Mouse (Mus musculus) macrophage (primary cell): ENCODE results near the gene Magt1. TPM values are rescaled to one million over a fixed set of nuclear protein-coding genes. Genes with fewer than 3 reads are reported as not detected.
"Not testable (repeated sequence)": the region's sequence is repeated elsewhere in the genome, so short reads cannot be mapped to it uniquely, and the experiment has no call there.

Experiments used
- H3K27ac ChIP-seq: fragments of 350-480 bp; formaldehyde crosslinking; 2 replicates; pipeline ENCODE4 v1.9.0; 2021
- H3K36me3 ChIP-seq: fragments of 350-480 bp; formaldehyde crosslinking; 2 replicates; pipeline ENCODE4 v1.9.0; 2021; ENCODE audit errors: inconsistent target
- H3K4me3 ChIP-seq: fragments of 350-480 bp; formaldehyde crosslinking; 2 replicates; pipeline ENCODE4 v1.9.0; 2021; ENCODE audit errors: inconsistent target
- H3K79me2 ChIP-seq: fragments of 350-480 bp; formaldehyde crosslinking; 2 replicates; pipeline ENCODE4 v1.9.0; 2021; ENCODE audit errors: inconsistent target
- WGBS: methylation state at CpG from one replicate; pipeline ENCODE4 v1.1.7; 2026; ENCODE audit warnings: inconsistent platforms; ENCODE audit not compliant: missing documents; 5-methylcytosine and 5-hydroxymethylcytosine counted together
- polyA plus RNA-seq: library from polyadenylated mRNA; stranded (reverse); fragments of 250-400 nt; gene quantifications from 3 replicates; pipeline ENCODE4 v1.2.4, GENCODE M21; 2018; ENCODE audit warnings: inconsistent platforms

The Magt1 gene
- polyA plus RNA-seq, 1 experiment from 2014 or later = 39.1 TPM

- H3K27ac ChIP-seq = peak within 1 kb of the TSS; percentile 58
- no peaks in the 10 kb centered on the region for H3K36me3 ChIP-seq
- WGBS = 14% methylated on average over 26 of the region's 26 CpGs
- peaks cover 30% of the 10 kb centered on the region for H3K79me2 ChIP-seq
- peak within 1 kb of the TSS; percentile 78 for H3K4me3 ChIP-seq
These were observed 4.0 kb upstream of the Magt1 start, which contains the start of gene Cox7b for GRCm38 (mm10) chrX:106015571-106016322. Gene Cox7b, plus strand, starts transcription at chrX:106015700.

DNA sequence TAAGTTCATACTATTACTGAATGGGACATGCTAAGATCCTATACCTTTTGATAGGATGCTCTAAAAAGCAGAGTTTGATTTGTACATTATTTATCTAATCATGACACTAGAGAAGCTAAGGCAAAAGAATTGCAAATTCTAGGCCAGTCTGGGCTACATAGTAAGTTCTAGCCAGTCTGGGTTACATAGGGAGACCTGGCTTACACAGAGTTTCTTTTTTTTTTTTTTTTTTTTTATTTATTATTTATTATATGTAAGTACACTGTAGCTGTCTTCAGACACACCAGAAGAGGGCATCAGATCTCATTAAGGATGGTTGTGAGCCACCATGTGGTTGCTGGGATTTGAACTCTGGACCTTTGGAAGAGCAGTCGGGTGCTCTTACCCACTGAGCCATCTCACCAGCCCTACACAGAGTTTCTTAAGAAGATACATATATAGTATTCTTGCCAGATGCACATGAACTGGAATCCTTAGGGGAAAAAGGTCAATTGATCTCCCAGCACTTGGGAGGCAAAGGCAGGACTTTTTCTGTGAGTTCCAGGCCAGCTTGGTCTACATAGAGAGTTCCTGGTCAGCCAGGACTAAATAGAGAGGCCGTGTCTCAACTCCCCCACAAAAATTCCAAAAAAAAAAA lies 3.2 kb upstream of the Magt1 start:
- not testable (repeated sequence) for H3K4me3 ChIP-seq, H3K36me3 ChIP-seq, H3K27ac ChIP-seq
- 17% methylated on average over 1 of the region's 2 CpGs for WGBS
- H3K79me2 ChIP-seq = peaks cover 39% of the 10 kb centered on the region

GRCm38 (mm10) chrX:106013217-106013616 lies 1.5 kb upstream of the Magt1 start:
- H3K36me3 ChIP-seq = no peaks in the 10 kb centered on the region
- H3K27ac ChIP-seq = no peak overlapping the region
- no peak overlapping the region for H3K4me3 ChIP-seq
- H3K79me2 ChIP-seq = peaks cover 55% of the 10 kb centered on the region
- WGBS = 18% methylated on average over 2 of the region's 2 CpGs

DNA sequence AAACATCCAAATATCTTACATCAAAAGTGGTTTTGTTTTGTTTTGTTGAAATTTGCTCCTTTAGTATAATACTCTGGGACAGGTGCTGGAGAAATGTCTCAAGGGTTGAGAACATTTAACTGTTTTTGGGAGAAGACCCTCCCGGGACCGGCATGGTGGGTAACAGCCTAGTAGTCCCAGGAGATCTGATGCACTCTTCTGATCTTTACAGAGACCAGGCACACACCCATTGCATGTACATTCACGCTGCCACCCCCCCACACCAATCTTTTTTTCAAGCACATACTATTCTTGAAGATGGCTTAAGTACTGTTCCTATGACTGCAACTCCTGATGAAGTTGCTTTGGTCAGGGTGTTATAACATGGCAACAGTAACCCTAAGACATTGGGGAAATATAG lies 853 bp upstream of the Magt1 start:
- Histone ChIP-seq H3K79me2 (peaks cover 55% of the 10 kb centered on the region), H3K27ac (peak overlapping the region; percentile 54), H3K36me3 (no peaks in the 10 kb centered on the region), H3K4me3 (peak overlapping the region; percentile 3; the same call in 1 of the 2 replicates)
- WGBS = 92% methylated on average over 3 of the region's 3 CpGs

GRCm38 (mm10) chrX:106010762-106011161 lies 944 bp downstream of the Magt1 start:
- H3K36me3 ChIP-seq = no peaks in the 10 kb centered on the region
- H3K4me3 ChIP-seq = peak overlapping the region; percentile 62
- H3K27ac ChIP-seq = peak overlapping the region; percentile 82
- H3K79me2 ChIP-seq = peaks cover 55% of the 10 kb centered on the region
- 17% methylated on average over 1 of the region's 3 CpGs for WGBS

DNA sequence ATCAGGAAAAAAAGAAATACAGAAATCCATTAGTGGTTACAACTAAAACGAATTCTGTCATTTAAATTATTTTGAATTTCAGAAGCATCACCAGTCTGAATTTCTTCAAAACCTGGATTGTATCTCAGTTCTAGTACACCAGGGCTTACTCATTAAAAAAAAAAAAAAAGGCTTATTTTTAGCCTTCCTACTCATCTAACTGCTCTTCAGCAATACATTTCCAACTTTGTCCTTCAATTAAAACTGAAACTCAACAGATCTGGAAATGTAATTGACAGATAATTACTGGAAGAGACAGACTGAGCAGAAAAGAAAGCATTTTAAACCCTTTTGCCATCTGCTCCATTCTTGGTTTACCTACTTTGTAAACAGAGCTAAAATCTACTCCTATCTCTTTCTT lies 10.1 kb downstream of the Magt1 start:
- 73% methylated on average over 1 of the region's 1 CpGs for WGBS
- H3K27ac ChIP-seq = no peak overlapping the region
- H3K36me3 ChIP-seq = no peaks in the 10 kb centered on the region

DNA sequence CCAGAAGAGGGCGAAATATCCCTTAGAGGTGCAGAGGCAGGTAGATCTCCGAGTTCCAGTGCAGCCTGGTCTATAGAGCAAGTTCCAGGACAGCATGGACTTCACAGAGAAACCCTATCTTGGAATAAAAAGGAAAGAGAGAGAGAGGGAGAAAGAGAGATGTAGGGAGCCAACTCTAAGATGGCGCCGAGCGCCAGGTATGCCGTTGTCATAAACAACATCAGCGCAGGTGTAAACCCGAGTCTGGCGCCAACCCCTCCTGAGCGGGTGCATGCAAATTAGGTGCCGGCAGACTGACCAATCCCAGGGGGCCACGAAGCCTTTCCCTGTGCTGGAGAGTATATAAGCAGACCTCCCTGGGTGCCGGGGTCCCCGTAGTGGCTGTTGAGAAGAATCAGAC lies 54.6 kb downstream of the Magt1 start:
- H3K4me3 ChIP-seq, H3K79me2 ChIP-seq, H3K27ac ChIP-seq, H3K36me3 ChIP-seq: not testable (repeated sequence)
- 86% methylated on average over 14 of the region's 14 CpGs for WGBS

More for the DNA sequence above, 10.1 kb downstream of the Magt1 start:
- no peak overlapping the region for H3K4me3 ChIP-seq
- peaks cover 99% of the 10 kb centered on the region for H3K79me2 ChIP-seq

- Histone ChIP-seq H3K79me2 (no peaks in the 10 kb centered on the region), H3K27ac (no peak overlapping the region), H3K36me3 (no peaks in the 10 kb centered on the region), H3K4me3 (no peak overlapping the region)
- WGBS = 97% methylated on average over 2 of the region's 2 CpGs
These were observed 57.7 kb downstream of the Magt1 start for GRCm38 (mm10) chrX:105953999-105954398.

- Histone ChIP-seq H3K79me2 (no peaks in the 10 kb centered on the region), H3K4me3 (no peak overlapping the region), H3K36me3 (no peaks in the 10 kb centered on the region), H3K27ac (no peak overlapping the region)
- 75% methylated on average over 1 of the region's 1 CpGs for WGBS
These were observed 65.3 kb downstream of the Magt1 start for GRCm38 (mm10) chrX:105946357-105946756.

DNA sequence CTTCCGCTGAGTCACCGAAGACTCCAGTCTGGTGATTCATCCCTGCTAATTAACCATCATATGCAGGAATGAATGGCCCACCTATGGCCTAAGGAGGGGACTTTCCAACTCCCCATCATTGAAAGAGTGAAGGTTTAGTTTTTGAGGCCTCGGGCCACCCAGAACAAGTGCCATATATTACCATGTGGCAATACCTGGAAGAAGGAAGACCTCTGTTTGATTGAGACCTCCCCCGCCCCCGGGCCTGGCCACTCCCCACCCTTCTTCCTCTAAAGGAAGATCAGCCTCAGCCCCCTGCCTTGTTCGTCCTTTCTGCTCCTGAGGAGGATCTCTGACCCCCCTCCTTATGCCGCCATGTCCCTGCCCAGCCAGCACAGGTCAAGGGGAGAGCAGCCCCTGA lies 72.5 kb downstream of the Magt1 start:
- no peaks in the 10 kb centered on the region for H3K36me3 ChIP-seq
- WGBS = 87% methylated on average over 3 of the region's 7 CpGs
- H3K79me2 ChIP-seq = no peaks in the 10 kb centered on the region
- no peak overlapping the region for H3K4me3 ChIP-seq
- H3K27ac ChIP-seq = no peak overlapping the region

- H3K79me2 ChIP-seq = no peaks in the 10 kb centered on the region
- WGBS = 59% methylated on average over 2 of the region's 2 CpGs
- H3K36me3 ChIP-seq = no peaks in the 10 kb centered on the region
- H3K27ac ChIP-seq = no peak overlapping the region
- H3K4me3 ChIP-seq = no peak overlapping the region
These were observed 74.0 kb downstream of the Magt1 start for GRCm38 (mm10) chrX:105937736-105938135.

DNA sequence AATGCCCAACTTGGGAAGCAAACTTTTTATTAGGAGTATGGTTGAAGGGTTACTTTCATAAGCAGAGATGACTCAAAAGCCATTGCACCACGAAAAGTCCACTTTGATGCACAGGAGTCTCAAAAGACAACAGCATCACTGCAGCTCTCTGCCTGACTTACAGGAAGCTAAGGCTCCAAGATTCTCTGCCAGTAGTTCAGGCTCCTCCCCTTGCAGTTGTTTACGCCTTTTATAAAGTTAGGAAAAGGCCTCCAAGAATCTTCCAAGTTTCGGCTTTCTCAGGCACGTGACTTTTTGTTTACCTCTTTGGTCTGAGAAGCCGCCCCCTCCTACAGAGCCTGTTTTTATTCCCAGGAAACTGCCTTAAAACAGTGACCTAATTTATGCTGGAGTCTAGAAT lies 77.4 kb downstream of the Magt1 start:
- Histone ChIP-seq H3K79me2 (no peaks in the 10 kb centered on the region), H3K4me3 (no peak overlapping the region), H3K36me3 (no peaks in the 10 kb centered on the region), H3K27ac (no peak overlapping the region)
- WGBS = 87% methylated on average over 5 of the region's 5 CpGs

GRCm38 (mm10) chrX:105929478-105930038 lies 82.1 kb downstream of the Magt1 start:
- H3K4me3 ChIP-seq = peak overlapping the region; percentile 45

GRCm38 (mm10) chrX:105928861-105929477 lies 82.7 kb downstream of the Magt1 start, which contains the start of gene Atrx:
Gene Atrx, minus strand, starts transcription at chrX:105929403.
- peaks cover 44% of the 10 kb centered on the region for H3K79me2 ChIP-seq
- peak within 1 kb of the TSS; percentile 77 for H3K27ac ChIP-seq
- no peaks in the 10 kb centered on the region for H3K36me3 ChIP-seq
- 27% methylated on average over 37 of the region's 42 CpGs for WGBS
- H3K4me3 ChIP-seq = peak within 1 kb of the TSS; percentile 58

More at GRCm38 (mm10) chrX:105929478-105930038, 82.1 kb downstream of the Magt1 start:
- peaks cover 38% of the 10 kb centered on the region for H3K79me2 ChIP-seq
- no peaks in the 10 kb centered on the region for H3K36me3 ChIP-seq
- WGBS = 46% methylated on average over 8 of the region's 8 CpGs
- no peak overlapping the region for H3K27ac ChIP-seq
